Mouse (Mus musculus) forebrain, embryonic 14.5 days (tissue): Measurements from ENCODE around the gene Usp22. TPM values are rescaled to one million over a fixed set of nuclear protein-coding genes. Genes with fewer than 3 reads are reported as not detected.
"Not testable (repeated sequence)": the region's sequence is repeated elsewhere in the genome, so short reads cannot be mapped to it uniquely, and the experiment has no call there.

Source experiments
- ATAC-seq: fragments of 200-750 bp; cut with Nextera tagmentation; 2 replicates; pipeline ENCODE4 v1.8.0; 2017; ENCODE audit warnings: mild to moderate bottlenecking, moderate library complexity
- DNase-seq: peaks from one replicate; pipeline ENCODE4 v3.0.0-alpha.2; 2015; ENCODE audit warnings: low spot score
- H3K27ac ChIP-seq: fragments of 300-500 bp; sonication (generic); 2 replicates; pipeline ENCODE4 v1.5.1; 2014; ENCODE audit warnings: low read depth, mild to moderate bottlenecking, control low read depth, low read length, moderate library complexity
- H3K27me3 ChIP-seq: fragments of 300-500 bp; sonication (generic); replicated peaks from 2 replicates; pipeline ENCODE4 v1.6.1; 2014; ENCODE audit warnings: low read length, control low read depth, mixed read lengths; ENCODE audit not compliant: control insufficient read depth, insufficient read depth
- H3K36me3 ChIP-seq: fragments of 300-500 bp; sonication (generic); 2 replicates; pipeline ENCODE4 v1.6.1; 2014; ENCODE audit warnings: low read length, control low read depth; ENCODE audit not compliant: control insufficient read depth, insufficient read depth
- H3K4me1 ChIP-seq: fragments of 300-500 bp; sonication (generic); 2 replicates; pipeline ENCODE4 v1.6.1; 2014; ENCODE audit warnings: antibody characterized with exemption, low read length, control low read depth; ENCODE audit not compliant: control insufficient read depth, insufficient read depth
- H3K4me2 ChIP-seq: fragments of 300-500 bp; sonication (generic); 2 replicates; pipeline ENCODE4 v1.6.1; 2014; ENCODE audit warnings: mild to moderate bottlenecking, control low read depth, low read length
- H3K4me3 ChIP-seq: fragments of 300-500 bp; sonication (generic); 2 replicates; pipeline ENCODE4 v1.5.1; 2014; ENCODE audit warnings: low read depth, low read length, control low read depth
- H3K9ac ChIP-seq: fragments of 300-500 bp; sonication (generic); 2 replicates; pipeline ENCODE4 v1.6.1; 2014; ENCODE audit warnings: mild to moderate bottlenecking, low read length, control low read depth, moderate library complexity
- H3K9me3 ChIP-seq: fragments of 300-500 bp; sonication (generic); replicated peaks from 2 replicates; pipeline ENCODE4 v1.6.1; 2016; ENCODE audit warnings: low read length, control low read depth, mixed read lengths; ENCODE audit not compliant: control insufficient read depth
- WGBS: fragments of 180-500 bp; shearing (Covaris S2); extraction: QIAGEN DNeasy Blood & Tissue Kit; methylation state at CpG from one replicate; pipeline ENCODE4 v1.1.7; 2014; 5-methylcytosine and 5-hydroxymethylcytosine counted together
- polyA plus RNA-seq: library from polyadenylated mRNA; unstranded; fragments of >200 nt; fragmentation: Nextera tagmentation; extraction: Ambion mirVana; gene quantifications from 2 replicates; pipeline ENCODE4 v1.2.1, GENCODE M21; 2014

Gene Usp22
- polyA plus RNA-seq, 1 experiment from 2014 or later = 359 TPM

DNA sequence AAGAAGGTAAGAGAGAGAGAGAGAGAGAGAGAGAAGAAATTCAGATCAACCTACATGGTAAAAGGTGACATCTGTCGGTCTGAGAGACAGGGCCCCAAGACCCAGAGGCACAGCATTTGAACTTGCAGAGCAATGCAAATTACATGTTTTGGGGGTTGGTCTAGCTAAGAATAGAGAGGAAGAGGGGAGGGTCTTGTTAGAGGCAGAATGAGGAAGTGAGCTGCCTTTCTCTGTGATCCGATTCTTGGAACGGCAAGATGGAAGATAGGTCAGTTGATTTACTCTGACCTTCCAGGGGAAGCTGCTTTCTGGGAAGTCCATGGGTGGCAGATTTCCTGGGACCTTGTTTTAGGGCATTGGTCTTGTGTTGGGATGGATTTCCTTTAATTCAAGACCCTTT, 32.6 kb downstream of the Usp22 start:
- H3K9ac ChIP-seq = no peak overlapping the region
- no peaks in the 10 kb centered on the region for H3K9me3 ChIP-seq
- H3K4me3 ChIP-seq = no peak overlapping the region
- DNase-seq (no peak), ATAC-seq (no peak)
- H3K4me1 ChIP-seq = peaks cover 3% of the 10 kb centered on the region; the same call in 1 of the 2 replicates
- no peaks in the 10 kb centered on the region for H3K36me3 ChIP-seq
- 88% methylated on average over 3 of the region's 3 CpGs for WGBS
- no peak overlapping the region for H3K4me2 ChIP-seq
- no peaks in the 10 kb centered on the region for H3K27me3 ChIP-seq
- no peak overlapping the region for H3K27ac ChIP-seq

DNA sequence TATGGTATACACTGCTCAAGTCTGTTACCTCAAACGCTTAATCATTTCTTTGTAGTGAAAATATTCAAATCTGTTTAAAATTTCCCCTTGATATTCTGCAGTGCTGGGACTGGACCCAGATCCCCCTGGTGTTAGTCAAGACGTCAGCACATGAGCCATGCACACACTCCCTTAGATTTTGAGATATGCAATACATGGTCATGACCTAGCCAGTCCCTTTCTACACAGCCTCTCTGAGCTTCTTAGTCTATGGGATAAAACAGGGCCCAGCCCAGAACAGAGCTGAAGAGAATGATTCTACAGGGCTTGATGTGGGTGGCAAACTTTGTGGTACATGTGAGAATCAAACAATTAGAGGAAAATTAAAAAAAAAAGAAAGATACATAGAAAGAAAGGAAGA, 33.2 kb downstream of the Usp22 start:
- no peaks in the 10 kb centered on the region for H3K36me3 ChIP-seq
- no peak overlapping the region for H3K27ac ChIP-seq
- no peaks in the 10 kb centered on the region for H3K9me3 ChIP-seq
- 82% methylated on average over 2 of the region's 2 CpGs for WGBS
- H3K27me3 ChIP-seq = no peaks in the 10 kb centered on the region
- DNase-seq (no peak), ATAC-seq (no peak)
- H3K4me3 ChIP-seq = no peak overlapping the region
- no peak overlapping the region for H3K4me2 ChIP-seq
- no peak overlapping the region for H3K9ac ChIP-seq
- no peaks in the 10 kb centered on the region for H3K4me1 ChIP-seq

DNA sequence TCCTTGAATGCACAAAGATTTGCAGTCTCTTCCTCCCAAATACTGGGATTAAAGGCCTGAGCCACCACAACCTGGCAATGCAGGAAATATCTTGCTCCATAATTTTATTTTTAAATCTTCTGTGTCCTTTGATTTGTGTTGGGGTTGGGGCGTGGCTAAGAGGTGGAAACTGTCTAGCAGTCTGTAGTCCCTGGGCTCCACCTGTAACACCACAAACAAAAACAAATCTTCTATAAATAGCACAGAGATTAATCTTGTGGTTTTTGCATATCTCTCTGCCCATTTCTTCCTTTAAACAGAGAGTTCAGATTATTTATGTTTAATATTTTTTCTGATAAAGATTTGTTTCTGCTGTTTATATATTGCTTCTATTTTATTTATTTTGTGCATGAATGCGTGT, 41.9 kb downstream of the Usp22 start:
- H3K4me1 ChIP-seq = no peaks in the 10 kb centered on the region
- H3K9me3 ChIP-seq = no peaks in the 10 kb centered on the region
- no peak overlapping the region for H3K9ac ChIP-seq
- no peaks in the 10 kb centered on the region for H3K36me3 ChIP-seq
- no peak overlapping the region for H3K4me2 ChIP-seq
- no peak overlapping the region for H3K4me3 ChIP-seq
- ATAC-seq = no peak
- WGBS = 88% methylated on average over 2 of the region's 2 CpGs
- no peaks in the 10 kb centered on the region for H3K27me3 ChIP-seq
- no peak overlapping the region for H3K27ac ChIP-seq
- no peak for DNase-seq

DNA sequence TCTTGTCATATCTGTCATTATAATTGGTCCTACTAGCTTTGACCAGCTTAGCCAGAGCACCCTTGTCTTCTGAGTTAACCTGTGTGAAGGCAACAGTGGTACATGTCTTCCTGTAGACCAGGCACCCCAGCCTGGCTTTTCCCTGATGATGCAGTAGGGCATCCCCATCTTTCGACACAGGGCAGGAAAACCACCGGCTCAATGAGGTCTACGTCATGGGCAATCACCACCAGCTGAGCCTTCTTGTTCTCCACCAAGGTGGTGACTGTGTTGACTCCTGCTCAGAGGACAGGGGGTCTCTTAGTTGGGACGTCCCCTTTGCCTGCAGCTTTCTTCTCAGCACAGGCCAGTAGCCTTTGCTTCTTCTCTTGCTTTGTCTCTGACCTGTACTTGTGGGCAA, 44.2 kb downstream of the Usp22 start:
- not testable (repeated sequence) for ATAC-seq, H3K27me3 ChIP-seq, H3K4me2 ChIP-seq, H3K4me3 ChIP-seq, H3K4me1 ChIP-seq, H3K27ac ChIP-seq, H3K36me3 ChIP-seq, H3K9ac ChIP-seq, H3K9me3 ChIP-seq, DNase-seq
- WGBS = 85% methylated on average over 4 of the region's 4 CpGs

DNA sequence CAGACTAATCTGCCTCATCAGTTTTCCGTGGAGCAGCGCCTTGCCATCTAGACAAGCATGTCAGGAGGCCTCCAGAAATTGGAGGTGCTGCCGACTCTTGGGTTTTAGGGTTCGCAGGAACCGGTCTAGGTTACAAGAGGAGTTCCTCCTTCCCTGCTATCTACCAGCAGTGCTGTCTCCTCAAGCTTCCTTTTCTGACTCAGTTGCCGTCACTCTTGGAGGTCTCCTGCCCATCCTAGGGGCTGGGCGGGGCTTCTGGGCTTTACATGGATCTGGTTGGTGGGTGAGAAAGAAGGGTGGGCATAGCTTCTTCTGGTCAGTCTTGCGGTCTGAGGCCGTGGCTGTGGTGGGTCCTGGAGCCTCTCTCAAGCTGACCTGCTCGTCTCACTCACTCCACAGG, 45.5 kb downstream of the Usp22 start:
- Histone ChIP-seq H3K4me3 (no peak overlapping the region), H3K9me3 (no peaks in the 10 kb centered on the region), H3K9ac (no peak overlapping the region), H3K36me3 (no peaks in the 10 kb centered on the region), H3K4me1 (no peaks in the 10 kb centered on the region), H3K27ac (no peak overlapping the region), H3K4me2 (no peak overlapping the region), H3K27me3 (no peaks in the 10 kb centered on the region)
- ATAC-seq (no peak), DNase-seq (no peak)
- WGBS = 54% methylated on average over 10 of the region's 10 CpGs

DNA sequence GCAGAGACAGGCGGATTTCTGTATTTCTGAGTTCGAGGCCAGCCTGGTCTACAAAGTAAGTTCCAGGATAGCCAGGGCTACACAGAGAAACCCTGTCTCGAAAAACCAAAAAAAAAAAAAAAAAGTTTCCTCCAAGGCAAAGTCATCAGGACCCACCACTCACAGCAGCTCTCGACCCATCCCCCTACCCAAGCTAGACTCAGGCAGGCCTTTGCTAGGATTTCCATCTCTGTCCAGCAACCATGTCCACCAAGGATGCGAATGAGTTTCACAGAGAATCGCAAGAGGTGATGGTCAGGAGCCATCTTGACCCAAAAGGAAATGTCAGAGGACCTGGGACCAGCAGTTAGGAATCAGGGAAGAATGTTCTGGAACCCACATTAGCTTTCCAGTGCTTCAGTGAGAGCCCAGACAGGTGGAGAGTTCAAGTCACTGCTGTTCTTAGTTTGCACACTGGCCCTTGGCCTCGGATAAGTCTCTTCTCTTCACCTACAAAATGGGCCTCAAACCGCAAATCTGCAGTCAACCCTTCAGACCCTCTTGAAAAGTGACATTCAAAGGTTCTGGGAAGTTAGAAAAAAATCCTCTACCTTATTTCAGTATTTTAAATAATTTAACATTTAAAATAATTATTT, 47.3 kb downstream of the Usp22 start:
- 90% methylated on average over 8 of the region's 8 CpGs for WGBS
- no peak overlapping the region for H3K4me3 ChIP-seq

DNA sequence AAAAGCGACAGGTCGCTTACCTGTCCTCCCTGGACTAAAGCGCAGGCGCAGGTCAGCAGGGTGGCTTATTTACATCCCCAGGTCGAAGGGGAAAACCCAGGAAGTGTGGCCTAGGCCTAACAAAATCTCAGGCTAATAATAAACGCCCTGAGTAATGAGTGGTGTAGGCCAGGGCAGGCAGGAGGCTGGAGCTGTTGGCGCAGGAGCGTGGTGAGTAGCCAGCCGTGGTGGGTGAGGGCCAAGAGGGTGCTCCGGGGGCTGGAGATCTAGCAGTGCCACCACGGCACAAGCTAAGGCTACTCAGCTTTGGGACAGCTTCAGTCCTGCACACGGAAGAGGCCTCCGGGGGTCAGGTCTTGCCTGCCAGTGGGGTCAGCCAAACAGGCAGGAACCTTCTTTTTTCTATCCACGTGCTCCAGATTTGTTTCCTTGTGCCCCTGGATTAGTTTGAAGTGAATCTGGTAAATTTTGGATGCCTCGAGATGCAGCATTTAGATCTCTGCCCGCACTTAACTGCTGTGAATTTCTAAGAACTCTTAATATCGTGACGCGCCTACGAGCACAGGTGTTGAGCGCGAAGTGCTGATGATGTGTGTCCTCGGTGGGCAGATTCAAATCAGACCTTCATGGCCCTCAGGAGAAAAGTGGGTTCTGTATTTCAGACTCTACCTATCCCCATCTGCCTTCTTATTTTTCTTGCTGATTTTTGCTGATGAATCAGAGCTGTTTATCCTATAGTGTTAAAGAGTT, 48.1 kb downstream of the Usp22 start, which contains the start of gene Tnfrsf13b:
Gene Tnfrsf13b (plus strand): TSS at position 150 of the 750 bp plus-strand sequence.
- ATAC-seq (no peak), DNase-seq (no peak)
- 88% methylated on average over 23 of the region's 23 CpGs for WGBS
- Histone ChIP-seq H3K27ac (no peak within 1 kb of the TSS), H3K4me1 (no peaks in the 10 kb centered on the region), H3K9ac (no peak within 1 kb of the TSS), H3K4me2 (no peak within 1 kb of the TSS), H3K36me3 (no peaks in the 10 kb centered on the region), H3K27me3 (no peaks in the 10 kb centered on the region), H3K9me3 (no peaks in the 10 kb centered on the region), H3K4me3 (no peak within 1 kb of the TSS)

More for the DNA sequence above, 47.3 kb downstream of the Usp22 start:
- Histone ChIP-seq H3K9ac (no peak overlapping the region), H3K27me3 (no peaks in the 10 kb centered on the region), H3K4me1 (no peaks in the 10 kb centered on the region), H3K9me3 (no peaks in the 10 kb centered on the region), H3K27ac (no peak overlapping the region), H3K36me3 (no peaks in the 10 kb centered on the region), H3K4me2 (no peak overlapping the region)
- no peak for DNase-seq
- ATAC-seq = no peak

DNA sequence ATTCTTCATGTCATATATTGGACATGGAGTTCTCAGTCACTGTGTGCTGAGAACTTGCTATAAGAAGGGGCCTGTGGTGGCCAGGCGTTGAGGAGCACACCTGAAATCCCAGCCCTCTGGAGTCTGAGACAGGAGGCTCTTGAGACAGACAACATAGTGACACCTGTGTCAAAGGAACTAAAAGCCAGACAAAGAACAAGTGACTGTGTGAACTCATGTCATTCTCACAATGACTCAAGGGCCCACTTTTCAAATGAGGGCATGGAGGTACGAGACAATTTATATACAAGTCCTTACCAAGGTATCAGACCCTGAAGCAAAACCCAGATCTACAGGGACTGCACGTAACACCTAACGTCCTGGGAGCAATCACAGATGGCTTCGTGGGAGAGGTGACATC, 48.9 kb downstream of the Usp22 start:
- no peak for DNase-seq
- no peaks in the 10 kb centered on the region for H3K9me3 ChIP-seq
- no peak for ATAC-seq
- H3K4me1 ChIP-seq = no peaks in the 10 kb centered on the region
- WGBS = 82% methylated on average over 5 of the region's 5 CpGs
- no peak overlapping the region for H3K9ac ChIP-seq
- H3K36me3 ChIP-seq = no peaks in the 10 kb centered on the region
- no peak overlapping the region for H3K27ac ChIP-seq
- no peak overlapping the region for H3K4me2 ChIP-seq
- H3K27me3 ChIP-seq = no peaks in the 10 kb centered on the region
- no peak overlapping the region for H3K4me3 ChIP-seq

DNA sequence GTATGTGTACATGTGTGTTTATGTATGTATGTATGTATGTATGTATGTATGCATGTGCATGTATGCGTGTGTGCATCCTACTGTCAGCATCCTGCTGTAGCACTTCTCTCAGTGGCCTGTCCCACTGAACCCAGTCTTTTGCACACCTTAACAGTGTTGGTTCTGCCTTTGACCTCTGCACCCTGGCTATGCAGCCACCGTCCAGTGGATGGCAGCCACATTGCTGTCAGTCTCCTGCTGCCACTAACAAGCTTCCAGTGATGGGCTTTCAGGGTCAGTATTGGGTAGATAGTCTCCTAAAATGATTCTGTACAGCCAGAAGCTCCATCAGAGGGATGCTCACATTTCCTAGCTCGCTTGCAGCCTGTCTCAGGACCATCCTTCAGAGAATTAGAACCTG, 51.0 kb downstream of the Usp22 start:
- ATAC-seq (no peak), DNase-seq (no peak)
- 78% methylated on average over 3 of the region's 3 CpGs for WGBS
- H3K4me1 ChIP-seq = no peaks in the 10 kb centered on the region
- H3K27ac ChIP-seq = no peak overlapping the region
- no peak overlapping the region for H3K4me3 ChIP-seq
- no peak overlapping the region for H3K4me2 ChIP-seq
- H3K9ac ChIP-seq = no peak overlapping the region
- no peaks in the 10 kb centered on the region for H3K27me3 ChIP-seq
- no peaks in the 10 kb centered on the region for H3K9me3 ChIP-seq
- H3K36me3 ChIP-seq = no peaks in the 10 kb centered on the region
